Mouse (Mus musculus) layer of hippocampus, adult 11-12 months (tissue): ENCODE measurements around the gene Cnpy4.

Experiments
- DNase-seq: peaks from one replicate; pipeline ENCODE4 v3.0.0; 2022; ENCODE audit warnings: low spot score

The Cnpy4 gene

GRCm38 (mm10) chr5:138186950-138187638 is at the start of gene Cnpy4, which contains the start of gene Taf6:
Cnpy4 (plus strand) TSS chr5:138187485.
Taf6 (minus strand) TSS chr5:138187451.
- peak; percentile 80 for DNase-seq

GRCm38 (mm10) chr5:138137935-138138549 is 49.2 kb upstream of the Cnpy4 start:
- DNase-seq = peak; percentile 31

- no peak for DNase-seq
Measured at GRCm38 (mm10) chr5:138138585-138138984, 48.7 kb upstream of the Cnpy4 start.

GRCm38 (mm10) chr5:138154390-138154789 is 32.9 kb upstream of the Cnpy4 start:
- no peak for DNase-seq

GRCm38 (mm10) chr5:138155443-138155976 is 31.8 kb upstream of the Cnpy4 start, which contains the start of gene Zfp113:
Zfp113 (minus strand) TSS chr5:138155744.
- peak; percentile 94 for DNase-seq

GRCm38 (mm10) chr5:138160224-138160762 is 27.0 kb upstream of the Cnpy4 start:
- DNase-seq = no peak

GRCm38 (mm10) chr5:138160842-138161665 is 26.2 kb upstream of the Cnpy4 start, which contains the start of gene Cops6:
Cops6 (plus strand) TSS chr5:138161071.
- peak; percentile 94 for DNase-seq

GRCm38 (mm10) chr5:138163046-138163445 is 24.2 kb upstream of the Cnpy4 start:
- DNase-seq = no peak

- no peak for DNase-seq
Measured at GRCm38 (mm10) chr5:138163610-138164009, 23.7 kb upstream of the Cnpy4 start.

GRCm38 (mm10) chr5:138165594-138165993 is 21.7 kb upstream of the Cnpy4 start:
- DNase-seq = no peak

GRCm38 (mm10) chr5:138170936-138171561 is 16.2 kb upstream of the Cnpy4 start:
- peak; percentile 94 for DNase-seq

GRCm38 (mm10) chr5:138171695-138172491 is 15.4 kb upstream of the Cnpy4 start, which contains the start of the genes Ap4m1 and Mcm7:
Ap4m1 (plus strand) TSS chr5:138172002.
Mcm7 (minus strand) TSS chr5:138172422.
- DNase-seq = peak; percentile 98

GRCm38 (mm10) chr5:138173217-138173616 is 14.1 kb upstream of the Cnpy4 start:
- DNase-seq = no peak

GRCm38 (mm10) chr5:138187661-138188306 is 499 bp downstream of the Cnpy4 start:
- DNase-seq = peak; percentile 81

GRCm38 (mm10) chr5:138193771-138194727 is 6.8 kb downstream of the Cnpy4 start, which contains the start of gene Mblac1:
Mblac1 (plus strand) TSS chr5:138194314.
- DNase-seq = peak; percentile 86

GRCm38 (mm10) chr5:138194755-138195345 is 7.6 kb downstream of the Cnpy4 start:
- peak; percentile 22 for DNase-seq

GRCm38 (mm10) chr5:138195463-138195862 is 8.2 kb downstream of the Cnpy4 start:
- no peak for DNase-seq

GRCm38 (mm10) chr5:138199576-138199975 is 12.3 kb downstream of the Cnpy4 start:
- DNase-seq = no peak
